Mouse (Mus musculus) E14TG2a.4 (cell line): Measurements from ENCODE around the gene Kat7.

Experiments
- H3K27me3 ChIP-seq: 2 replicates; pipeline ENCODE4 v1.6.1; 2014; ENCODE audit warnings: low read length, control low read depth; ENCODE audit not compliant: insufficient read depth
- H3K36me3 ChIP-seq: 2 replicates; pipeline ENCODE4 v1.6.1; 2014; ENCODE audit warnings: low read length, control low read depth; ENCODE audit not compliant: insufficient read depth
- H3K4me1 ChIP-seq: replicated peaks from 2 replicates; pipeline ENCODE4 v1.6.1; 2014; ENCODE audit warnings: low read depth, low read length, control low read depth
- H3K4me3 ChIP-seq: replicated peaks from 2 replicates; pipeline ENCODE4 v1.5.1; 2014; ENCODE audit warnings: mild to moderate bottlenecking, low read length
- H3K9me3 ChIP-seq: 2 replicates; pipeline ENCODE4 v1.6.1; 2014; ENCODE audit warnings: low read length, control low read depth
- CTCF ChIP-seq: conservative IDR thresholded peaks from 2 replicates; pipeline ENCODE4 v1.5.1; 2014; ENCODE audit warnings: low read length
- NANOG ChIP-seq: IDR thresholded peaks from 2 replicates; pipeline ENCODE4 v1.6.1; 2014; ENCODE audit warnings: borderline replicate concordance, low read length, mixed read lengths
- POU5F1 ChIP-seq: IDR thresholded peaks from 2 replicates; pipeline ENCODE4 v1.6.1; 2014; ENCODE audit warnings: low read length, borderline replicate concordance

Kat7 gene

GRCm38 (mm10) chr11:95282331-95282730, 27.7 kb downstream of the Kat7 start:
- TF ChIP-seq POU5F1: no peak
- Histone ChIP-seq H3K27me3 (no peaks in the 10 kb centered on the region), H3K36me3 (peaks cover 100% of the 10 kb centered on the region), H3K4me1 (peaks cover 14% of the 10 kb centered on the region; the same call in 1 of the 2 replicates), H3K9me3 (no peaks in the 10 kb centered on the region), H3K4me3 (no peak overlapping the region)

- peaks cover 100% of the 10 kb centered on the region for H3K36me3 ChIP-seq
- H3K27me3 ChIP-seq: no peaks in the 10 kb centered on the region
- H3K4me1 ChIP-seq: peaks cover 30% of the 10 kb centered on the region
- TF ChIP-seq NANOG: no peak
- no peak for TF ChIP-seq CTCF
- no peak for TF ChIP-seq POU5F1
- H3K9me3 ChIP-seq: no peaks in the 10 kb centered on the region
- H3K4me3 ChIP-seq: no peak overlapping the region
Observed at GRCm38 (mm10) chr11:95279061-95279659, 30.9 kb downstream of the Kat7 start.

- Histone ChIP-seq H3K27me3 (no peaks in the 10 kb centered on the region), H3K4me3 (no peak overlapping the region), H3K36me3 (peaks cover 100% of the 10 kb centered on the region), H3K9me3 (no peaks in the 10 kb centered on the region), H3K4me1 (peaks cover 57% of the 10 kb centered on the region)
- TF ChIP-seq POU5F1 (no peak), CTCF (no peak), NANOG (no peak)
Observed at GRCm38 (mm10) chr11:95276056-95276455, 34.0 kb downstream of the Kat7 start.

GRCm38 (mm10) chr11:95274613-95275012, 35.4 kb downstream of the Kat7 start:
- TF ChIP-seq NANOG (no peak), POU5F1 (no peak), CTCF (no peak)
- Histone ChIP-seq H3K4me1 (peaks cover 64% of the 10 kb centered on the region), H3K27me3 (no peaks in the 10 kb centered on the region), H3K9me3 (no peaks in the 10 kb centered on the region), H3K36me3 (peaks cover 100% of the 10 kb centered on the region), H3K4me3 (no peak overlapping the region)

GRCm38 (mm10) chr11:95273661-95274060, 36.4 kb downstream of the Kat7 start:
- Histone ChIP-seq H3K9me3 (no peaks in the 10 kb centered on the region), H3K4me1 (peaks cover 74% of the 10 kb centered on the region), H3K36me3 (peaks cover 100% of the 10 kb centered on the region), H3K27me3 (no peaks in the 10 kb centered on the region), H3K4me3 (no peak overlapping the region)
- TF ChIP-seq CTCF (no peak), NANOG (no peak), POU5F1 (no peak)

GRCm38 (mm10) chr11:95266540-95267245, 43.4 kb downstream of the Kat7 start:
- no peak for TF ChIP-seq CTCF
- TF ChIP-seq NANOG: no peak
- no peak for TF ChIP-seq POU5F1
- no peaks in the 10 kb centered on the region for H3K27me3 ChIP-seq
- H3K36me3 ChIP-seq: peaks cover 62% of the 10 kb centered on the region
- H3K9me3 ChIP-seq: no peaks in the 10 kb centered on the region
- H3K4me3 ChIP-seq: peak overlapping the region; percentile 35
- H3K4me1 ChIP-seq: peaks cover 89% of the 10 kb centered on the region

GRCm38 (mm10) chr11:95264455-95265013, 45.5 kb downstream of the Kat7 start:
- Histone ChIP-seq H3K4me3 (peak overlapping the region; percentile 21; the same call in 1 of the 2 replicates), H3K36me3 (peaks cover 40% of the 10 kb centered on the region), H3K9me3 (no peaks in the 10 kb centered on the region), H3K27me3 (peaks cover 17% of the 10 kb centered on the region), H3K4me1 (peaks cover 93% of the 10 kb centered on the region)
- TF ChIP-seq CTCF: no peak
- no peak for TF ChIP-seq NANOG
- no peak for TF ChIP-seq POU5F1

GRCm38 (mm10) chr11:95263816-95264454, 46.1 kb downstream of the Kat7 start:
- TF ChIP-seq NANOG (no peak), POU5F1 (no peak), CTCF (no peak)
- Histone ChIP-seq H3K4me1 (peaks cover 88% of the 10 kb centered on the region), H3K36me3 (peaks cover 34% of the 10 kb centered on the region), H3K4me3 (peak overlapping the region; percentile 21; the same call in 1 of the 2 replicates), H3K9me3 (no peaks in the 10 kb centered on the region), H3K27me3 (peaks cover 20% of the 10 kb centered on the region)
